Mouse (Mus musculus) heart, postnatal 0 days (tissue): ENCODE measurements around the gene Yrdc. TPM values are rescaled to one million over a fixed set of nuclear protein-coding genes. Genes with fewer than 3 reads are reported as not detected.

ENCODE experiments used
- ATAC-seq: fragments of 200-750 bp; cut with Nextera tagmentation; 2 replicates; pipeline ENCODE4 v1.8.0; 2017; ENCODE audit warnings: low read depth, moderate number of reproducible peaks, moderate library complexity; ENCODE audit not compliant: insufficient read depth
- DNase-seq: peaks from one replicate; pipeline ENCODE4 v3.0.0-alpha.2; 2016; ENCODE audit warnings: low spot score
- H3K27ac ChIP-seq: fragments of 300-500 bp; sonication (generic); 2 replicates; pipeline ENCODE4 v1.5.1; 2014; ENCODE audit warnings: low read depth, mild to moderate bottlenecking
- H3K27me3 ChIP-seq: fragments of 300-500 bp; sonication (generic); 2 replicates; pipeline ENCODE4 v1.6.1; 2014; ENCODE audit warnings: low read length, mixed read lengths; ENCODE audit not compliant: control insufficient read depth, insufficient read depth
- H3K36me3 ChIP-seq: fragments of 300-500 bp; sonication (generic); replicated peaks from 2 replicates; pipeline ENCODE4 v1.6.1; 2014; ENCODE audit warnings: low read length, mixed read lengths; ENCODE audit not compliant: control insufficient read depth, insufficient read depth
- H3K4me1 ChIP-seq: fragments of 300-500 bp; sonication (generic); 2 replicates; pipeline ENCODE4 v1.6.1; 2014; ENCODE audit warnings: antibody characterized with exemption; ENCODE audit not compliant: control insufficient read depth, insufficient read depth
- H3K4me2 ChIP-seq: fragments of 300-500 bp; sonication (generic); 2 replicates; pipeline ENCODE4 v1.6.1; 2014; ENCODE audit warnings: low read depth, mild to moderate bottlenecking, low read length, moderate library complexity
- H3K4me3 ChIP-seq: fragments of 300-500 bp; sonication (generic); 2 replicates; pipeline ENCODE4 v1.5.1; 2014; ENCODE audit warnings: low read depth, low read length
- H3K9ac ChIP-seq: fragments of 300-500 bp; sonication (generic); replicated peaks from 2 replicates; pipeline ENCODE4 v1.6.1; 2014; ENCODE audit warnings: low read depth, low read length, mixed read lengths
- H3K9me3 ChIP-seq: fragments of 300-500 bp; sonication (generic); replicated peaks from 2 replicates; pipeline ENCODE4 v1.6.1; 2016; ENCODE audit warnings: low read length; ENCODE audit not compliant: control insufficient read depth
- CTCF ChIP-seq: IDR thresholded peaks from 2 replicates; pipeline ENCODE4 v1.5.1; 2016; ENCODE audit warnings: antibody characterized with exemption, control low read depth, low read depth
- EP300 ChIP-seq: IDR thresholded peaks from 2 replicates; pipeline ENCODE4 v1.6.1; 2016; ENCODE audit warnings: antibody characterized with exemption, low read depth
- WGBS: fragments of 180-500 bp; shearing (Covaris S2); extraction: QIAGEN DNeasy Blood & Tissue Kit; methylation state at CpG from one replicate; pipeline ENCODE4 v1.1.7; 2014; 5-methylcytosine and 5-hydroxymethylcytosine counted together
- polyA plus RNA-seq: library from polyadenylated mRNA; unstranded; fragments of >200 nt; fragmentation: Nextera tagmentation; extraction: Ambion mirVana; gene quantifications from 2 replicates; pipeline ENCODE4 v1.2.1, GENCODE M21; 2015
- total RNA-seq: library from RNA; depleted of rRNA; stranded (reverse); fragments of >200 nt; gene quantifications from 2 replicates; pipeline ENCODE4 v1.2.3, GENCODE M21; 2014; ENCODE audit warnings: low replicate concordance

Yrdc gene
- total and polyA plus RNA-seq, 2 experiments from 2014 or later, result 16.9 to 31.8 TPM

- Histone ChIP-seq H3K9ac (no peak overlapping the region), H3K27ac (no peak overlapping the region), H3K4me2 (no peak overlapping the region), H3K9me3 (no peaks in the 10 kb centered on the region), H3K4me3 (no peak overlapping the region), H3K36me3 (peaks cover 46% of the 10 kb centered on the region), H3K4me1 (no peaks in the 10 kb centered on the region), H3K27me3 (no peaks in the 10 kb centered on the region)
- no peak for ATAC-seq
- no peak for DNase-seq
- 75% methylated on average over 14 of the region's 14 CpGs for WGBS
- TF ChIP-seq EP300 (no peak), CTCF (no peak)
Measured at GRCm38 (mm10) chr4:124838035-124838700, 12.3 kb upstream of the Yrdc start.

- ATAC-seq, result no peak
- Histone ChIP-seq H3K27ac (no peak overlapping the region), H3K4me2 (no peak overlapping the region), H3K4me3 (no peak overlapping the region), H3K4me1 (no peaks in the 10 kb centered on the region), H3K27me3 (no peaks in the 10 kb centered on the region), H3K9ac (no peak overlapping the region), H3K9me3 (no peaks in the 10 kb centered on the region), H3K36me3 (peaks cover 48% of the 10 kb centered on the region)
- TF ChIP-seq EP300, result no peak
- no peak for TF ChIP-seq CTCF
- no peak for DNase-seq
- 97% methylated on average over 1 of the region's 1 CpGs for WGBS
Measured at GRCm38 (mm10) chr4:124840998-124841397, 9.5 kb upstream of the Yrdc start.

DNA sequence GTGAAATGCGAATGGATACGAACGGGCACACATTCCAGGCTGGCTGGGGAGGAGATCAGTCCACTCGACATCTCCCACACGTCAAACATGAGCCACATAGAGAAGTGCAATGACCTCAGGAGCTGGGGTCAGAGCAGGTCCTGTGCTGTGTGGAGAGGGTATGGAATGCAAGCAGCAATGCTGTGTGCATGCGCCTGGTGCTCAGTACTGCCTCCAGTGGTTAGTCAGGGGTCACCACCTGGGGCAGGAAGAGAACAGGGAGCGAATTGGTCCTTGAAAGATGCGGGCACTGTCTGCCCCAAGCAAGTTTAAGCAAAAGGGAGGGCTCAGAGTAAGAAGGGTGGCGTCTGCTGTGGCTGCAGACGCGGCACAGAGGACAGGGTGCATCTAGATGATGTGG is 7.0 kb upstream of the Yrdc start:
- ATAC-seq, result peak; percentile 68
- H3K36me3 ChIP-seq, result peaks cover 35% of the 10 kb centered on the region

GRCm38 (mm10) chr4:124847573-124847972 is 2.9 kb upstream of the Yrdc start:
- peak; percentile 82 for DNase-seq
- H3K4me2 ChIP-seq, result no peak overlapping the region
- WGBS, result 9% methylated on average over 8 of the region's 8 CpGs

More for the DNA sequence above, 7.0 kb upstream of the Yrdc start:
- no peak for DNase-seq
- Histone ChIP-seq H3K27ac (no peak overlapping the region), H3K4me2 (no peak overlapping the region), H3K4me3 (no peak overlapping the region), H3K9ac (no peak overlapping the region), H3K9me3 (no peaks in the 10 kb centered on the region), H3K4me1 (no peaks in the 10 kb centered on the region), H3K27me3 (no peaks in the 10 kb centered on the region)
- WGBS, result 45% methylated on average over 11 of the region's 11 CpGs
- TF ChIP-seq CTCF, result peak; percentile 69
- TF ChIP-seq EP300, result no peak

GRCm38 (mm10) chr4:124849631-124850260 is 733 bp upstream of the Yrdc start:
- Histone ChIP-seq H3K4me1 (peaks cover 15% of the 10 kb centered on the region), H3K4me2 (peak overlapping the region; percentile 71), H3K9me3 (no peaks in the 10 kb centered on the region), H3K4me3 (peak overlapping the region; percentile 91), H3K9ac (peak overlapping the region; percentile 86), H3K27me3 (no peaks in the 10 kb centered on the region), H3K27ac (peak overlapping the region; percentile 90), H3K36me3 (peaks cover 23% of the 10 kb centered on the region)
- WGBS, result 0% methylated on average over 24 of the region's 24 CpGs
- TF ChIP-seq CTCF (no peak), EP300 (no peak)
- no peak; the same call in 1 of the 2 replicates for ATAC-seq
- peak; percentile 55 for DNase-seq

More at GRCm38 (mm10) chr4:124847573-124847972, 2.9 kb upstream of the Yrdc start:
- H3K9ac ChIP-seq, result no peak overlapping the region
- no peak overlapping the region for H3K4me3 ChIP-seq
- H3K27ac ChIP-seq, result no peak overlapping the region
- no peak for ATAC-seq
- TF ChIP-seq CTCF (peak; percentile 87), EP300 (no peak)
- H3K4me1 ChIP-seq, result peaks cover 15% of the 10 kb centered on the region
- H3K9me3 ChIP-seq, result no peaks in the 10 kb centered on the region
- no peaks in the 10 kb centered on the region for H3K27me3 ChIP-seq
- H3K36me3 ChIP-seq, result peaks cover 6% of the 10 kb centered on the region
